Mouse (Mus musculus) adrenal gland, postnatal 4 days (tissue): ENCODE data around the gene Ccnd3. TPM values are rescaled to one million over a fixed set of nuclear protein-coding genes. Genes with fewer than 3 reads are reported as not detected.

Source experiments
- DNase-seq, 2 experiments: peaks; one replicate each; pipeline ENCODE4 v3.0.0; 2021 to 2022; ENCODE audit warnings: low spot score in 2 of 2, mixed read lengths in 2 of 2
- total RNA-seq, 2 experiments: library from RNA; stranded (reverse); gene quantifications; 2 replicates each; pipeline ENCODE4 v1.2.3; 2021

Gene Ccnd3
- total RNA-seq, 2 experiments from 2014 or later = 198 to 200 TPM

GRCm38 (mm10) chr17:47512956-47513775 is 8.3 kb downstream of the Ccnd3 start:
- DNase-seq = no peak

DNA sequence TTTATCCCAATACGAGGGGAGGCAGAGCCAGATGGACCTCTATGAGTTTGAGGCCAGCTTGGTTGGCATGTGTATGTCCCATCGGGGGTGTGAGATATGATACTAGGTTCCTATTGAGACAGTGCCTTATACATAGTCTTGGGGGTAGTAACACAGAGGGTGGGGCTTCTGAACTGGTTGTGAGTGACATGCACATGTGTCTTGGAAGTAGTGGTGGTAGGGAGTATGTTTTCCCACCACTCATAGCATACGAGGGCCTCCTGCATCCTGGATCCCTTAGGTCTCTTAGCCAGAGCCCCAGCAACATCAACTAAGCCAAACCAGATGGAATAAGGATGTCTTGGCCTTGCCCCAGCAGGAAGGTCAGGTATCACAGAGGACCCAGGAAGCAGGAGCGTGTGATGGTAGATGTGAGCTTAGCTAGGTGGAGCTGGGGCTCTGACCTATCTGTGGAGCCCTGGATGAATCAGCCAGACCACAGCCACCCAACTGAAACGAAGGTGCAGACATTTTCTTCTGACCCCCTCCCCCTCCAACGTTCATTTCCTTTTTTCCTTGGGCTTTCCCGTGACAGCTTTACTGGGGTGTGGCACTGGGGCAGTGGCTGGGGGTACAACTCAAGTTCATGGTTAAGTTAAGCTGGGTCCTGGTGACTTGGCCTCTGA is 10.5 kb downstream of the Ccnd3 start:
- DNase-seq = no peak

DNA sequence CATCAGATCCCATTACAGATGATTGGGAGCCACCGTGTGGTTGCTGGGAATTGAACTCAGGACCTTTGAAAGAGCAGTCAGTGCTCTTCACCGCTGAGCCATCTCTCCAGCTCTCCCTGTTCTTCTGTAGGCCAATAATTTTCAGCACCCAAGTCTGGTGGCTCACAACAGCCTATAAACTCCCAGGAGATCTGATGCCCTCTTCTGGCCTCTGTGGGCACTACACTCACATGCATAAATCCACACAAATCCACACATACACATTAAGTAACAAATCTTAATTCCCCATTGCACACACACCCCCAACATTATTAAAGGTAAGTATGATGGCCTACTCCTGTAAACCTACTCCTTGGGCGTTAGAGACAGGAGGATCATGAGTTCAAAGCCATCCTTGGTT is 11.4 kb downstream of the Ccnd3 start:
- DNase-seq = no peak

GRCm38 (mm10) chr17:47518205-47518604 is 13.4 kb downstream of the Ccnd3 start:
- no peak for DNase-seq

DNA sequence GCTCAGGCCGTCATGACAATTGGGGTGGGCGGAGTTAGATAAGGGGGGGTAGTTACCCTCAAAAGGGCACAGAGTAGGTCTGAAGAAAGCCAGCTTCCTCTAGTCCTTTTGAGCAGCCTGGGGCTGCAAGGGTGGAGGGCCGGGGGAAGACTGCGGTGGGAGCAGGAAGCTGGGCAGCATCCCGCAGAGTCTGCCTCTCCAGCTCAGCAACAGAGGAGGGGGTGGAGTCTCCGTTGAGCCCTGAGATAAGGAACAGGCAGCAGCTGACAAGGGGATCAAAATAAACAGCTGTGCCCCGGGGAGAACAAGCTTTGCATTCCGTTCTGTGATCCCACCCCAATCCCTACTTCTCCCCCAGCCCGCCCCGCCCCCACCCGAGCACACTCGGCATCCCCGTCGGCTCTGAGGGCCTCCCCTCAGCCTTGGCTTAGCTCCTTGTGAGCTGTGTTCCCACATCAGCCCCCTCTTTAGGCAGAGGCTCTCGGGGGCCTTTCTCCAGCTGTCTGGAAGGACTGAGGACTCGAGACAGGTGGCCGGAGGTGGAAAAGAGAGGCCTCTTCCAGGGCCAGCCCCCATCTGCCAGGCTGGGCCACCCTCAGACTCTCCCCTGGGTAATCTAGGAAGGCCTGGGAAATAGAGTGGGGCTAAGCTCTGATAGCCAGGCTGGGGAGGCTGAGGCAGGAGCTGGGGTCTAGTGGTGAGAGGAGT is 16.9 kb downstream of the Ccnd3 start:
- DNase-seq = no peak

DNA sequence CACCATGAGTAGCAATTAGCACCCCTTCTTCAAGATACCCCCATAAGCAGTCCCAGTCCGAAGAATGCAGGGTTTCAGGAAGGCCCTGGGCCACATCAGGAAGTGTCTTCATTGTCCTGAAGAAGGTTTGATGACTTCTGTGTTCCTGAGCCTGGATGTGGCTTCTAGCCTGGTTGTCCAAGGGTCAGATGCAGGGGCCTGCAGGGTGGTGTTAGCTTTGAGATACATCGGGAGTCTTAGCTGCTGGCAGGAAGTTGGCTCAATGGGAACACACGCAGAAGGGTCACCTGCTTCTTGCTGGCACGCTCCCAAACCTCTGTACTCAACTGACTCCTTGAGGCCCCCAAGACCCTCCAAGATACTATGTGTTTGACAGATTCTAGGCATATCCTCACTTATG is 17.7 kb downstream of the Ccnd3 start:
- no peak for DNase-seq

GRCm38 (mm10) chr17:47523211-47523682 is 18.4 kb downstream of the Ccnd3 start:
- DNase-seq = no peak

DNA sequence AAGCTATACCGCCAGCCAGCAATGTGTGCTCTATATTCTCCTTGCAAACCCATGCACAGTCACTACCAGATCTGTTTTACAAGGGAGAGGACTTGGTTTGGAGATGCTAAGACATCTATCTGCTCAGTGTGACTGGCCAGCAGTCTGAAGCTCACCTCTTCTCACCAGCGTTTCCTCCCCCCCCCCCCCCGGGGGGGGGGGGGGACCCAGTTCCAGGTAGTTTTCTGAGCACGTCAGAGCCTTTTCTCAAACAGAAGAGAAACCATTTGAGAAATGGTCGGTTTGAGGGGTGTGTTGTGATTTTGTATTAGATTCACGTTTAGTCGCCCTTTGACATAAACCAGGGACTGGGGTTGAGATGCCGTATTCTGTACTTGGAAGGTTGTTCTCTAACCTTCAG is 19.2 kb downstream of the Ccnd3 start:
- DNase-seq = no peak

- DNase-seq = no peak
Measured at GRCm38 (mm10) chr17:47524991-47525390, 20.1 kb downstream of the Ccnd3 start.

DNA sequence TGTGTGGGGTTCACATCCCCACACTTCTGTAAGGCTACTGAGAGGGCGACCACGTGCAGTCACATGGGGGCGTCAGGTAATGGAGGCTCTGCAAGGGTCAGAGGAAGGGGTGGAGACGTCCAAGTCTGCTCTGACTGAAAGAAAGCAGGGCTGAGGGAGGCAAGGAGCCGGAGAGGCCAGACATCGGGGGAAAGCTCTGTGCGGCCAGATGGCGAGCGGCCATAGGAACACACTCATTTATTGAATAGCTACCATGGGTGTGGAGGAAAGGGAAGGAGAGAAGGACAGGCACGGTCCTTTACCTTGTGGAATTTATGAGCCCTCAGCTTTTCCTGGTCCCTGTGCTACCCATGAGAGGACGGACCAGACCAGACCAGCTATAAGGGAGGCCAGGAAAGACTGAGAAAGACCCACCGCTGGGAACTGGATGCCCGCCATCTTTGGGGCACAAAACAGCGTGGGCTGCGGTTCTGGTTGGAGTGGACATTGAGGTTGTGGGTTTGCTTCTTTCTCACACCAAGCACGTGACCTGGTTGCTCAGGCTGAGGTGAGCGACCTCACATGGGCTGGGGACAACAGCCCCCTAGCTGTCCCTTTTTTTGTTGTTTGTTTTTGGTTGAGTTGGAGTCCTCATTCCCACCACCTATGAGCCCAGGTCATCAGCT is 22.1 kb downstream of the Ccnd3 start:
- no peak for DNase-seq

DNA sequence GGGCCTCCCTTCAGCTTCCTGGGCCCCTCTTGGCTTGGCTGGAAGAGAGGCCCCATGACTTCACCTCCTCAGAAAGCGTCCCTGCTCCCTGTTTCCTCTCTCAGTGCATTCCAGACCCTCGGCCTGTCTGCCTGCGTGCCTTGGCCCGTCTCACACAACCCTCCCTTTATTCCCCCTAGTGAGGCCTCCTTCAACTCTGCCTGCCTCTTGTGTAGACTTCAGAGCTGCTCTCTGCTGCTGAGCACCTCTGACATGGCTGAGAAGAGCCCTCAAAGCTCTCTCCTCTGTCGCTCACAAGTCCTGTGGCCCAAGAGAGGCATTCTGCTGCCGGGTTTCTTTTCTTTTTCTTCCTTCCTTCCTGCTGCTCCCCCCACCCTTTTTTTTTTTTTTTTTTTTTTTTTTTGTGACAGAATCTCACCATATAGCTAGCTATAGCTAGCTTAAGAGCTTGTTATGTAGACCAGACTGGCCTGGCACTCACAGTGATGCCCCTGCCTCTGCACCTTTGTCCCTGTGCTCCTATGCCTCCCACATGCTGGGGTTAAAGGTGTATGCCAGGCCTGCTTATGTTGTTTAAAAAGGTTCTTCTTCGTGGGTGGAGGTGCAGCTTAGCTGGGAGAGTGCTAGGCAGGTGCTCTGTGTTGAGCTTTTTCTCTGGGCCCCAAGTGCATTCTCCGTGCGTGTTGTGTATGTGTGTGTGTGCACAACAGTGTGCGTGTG is 22.9 kb downstream of the Ccnd3 start:
- no peak for DNase-seq

GRCm38 (mm10) chr17:47528919-47529318 is 24.1 kb downstream of the Ccnd3 start:
- DNase-seq = no peak

DNA sequence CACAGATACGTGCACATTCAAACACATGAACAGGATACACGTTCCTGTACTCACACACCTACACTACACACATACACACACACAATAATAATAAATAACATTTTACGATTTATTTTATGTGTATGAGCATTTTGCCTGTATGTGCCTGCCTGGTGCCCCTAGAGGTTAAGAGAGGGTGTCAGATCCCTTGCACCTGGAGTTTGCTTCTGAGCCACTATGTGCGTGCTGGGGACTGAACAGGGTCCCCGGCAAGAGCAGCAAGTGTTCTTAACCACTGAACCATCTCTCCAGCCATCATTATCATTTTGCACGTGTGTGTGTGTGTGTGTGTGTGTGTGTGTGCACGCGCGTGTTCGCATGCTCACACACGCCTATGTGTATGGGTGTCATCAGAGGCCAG is 24.7 kb downstream of the Ccnd3 start:
- no peak for DNase-seq

DNA sequence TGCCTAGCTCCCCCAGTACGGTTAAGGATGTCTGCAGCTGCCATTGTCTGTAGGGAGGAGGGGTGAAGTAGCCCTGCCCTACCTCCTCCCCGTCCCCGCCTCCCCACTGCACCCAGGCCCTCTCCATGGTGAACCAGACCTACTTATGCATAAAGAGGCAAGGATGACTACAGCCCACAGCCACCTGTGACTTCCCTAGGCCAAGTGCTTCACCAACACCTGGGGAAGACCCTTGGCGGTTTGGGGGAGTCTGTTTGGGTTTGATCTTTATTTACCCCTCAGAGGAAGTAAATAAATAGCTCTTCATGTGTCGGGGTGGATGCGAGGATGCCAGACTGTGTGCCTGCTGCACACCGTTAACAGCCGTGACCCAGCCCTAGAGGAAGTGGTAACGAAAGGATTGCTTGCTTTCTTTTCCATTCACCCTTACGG is 26.6 kb downstream of the Ccnd3 start:
- DNase-seq = no peak

DNA sequence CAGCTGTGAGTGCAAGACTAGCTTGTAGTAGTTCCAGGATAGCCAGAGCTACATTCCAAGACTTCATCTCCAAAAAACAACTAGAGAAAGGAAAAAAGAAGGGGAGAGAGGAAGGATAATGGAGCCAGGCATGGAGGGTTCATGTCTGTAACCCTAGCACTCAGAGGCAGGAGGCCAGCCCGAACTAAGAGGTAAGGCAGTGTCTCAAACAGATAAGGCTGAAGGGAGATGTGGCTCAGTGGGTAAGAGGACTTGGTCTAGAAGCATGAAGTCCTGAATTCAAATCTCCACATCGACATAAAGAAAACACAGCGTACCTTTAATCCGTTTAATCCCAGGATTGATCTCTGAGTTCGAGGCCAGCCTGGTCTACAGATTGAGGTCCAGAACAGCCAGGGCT is 27.5 kb downstream of the Ccnd3 start:
- DNase-seq = no peak

DNA sequence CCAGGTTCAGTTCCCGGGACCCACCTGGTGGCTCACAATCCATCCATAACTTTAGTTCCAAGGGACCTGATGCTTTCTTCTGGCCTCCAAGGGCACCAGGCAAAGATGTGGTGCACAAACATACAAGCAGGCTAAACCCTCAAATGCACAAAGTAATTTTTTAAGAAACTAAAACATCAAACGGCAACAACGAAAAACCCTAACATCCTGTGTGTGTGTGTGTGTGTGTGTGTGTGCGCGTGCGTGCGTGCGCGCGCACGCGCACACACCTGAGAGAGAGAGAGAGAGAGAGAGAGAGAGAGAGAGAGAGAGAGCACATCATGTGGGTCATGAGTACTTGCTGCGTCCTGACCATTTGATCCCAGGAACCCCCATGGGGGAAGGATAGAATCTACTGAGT is 28.8 kb downstream of the Ccnd3 start:
- no peak for DNase-seq

DNA sequence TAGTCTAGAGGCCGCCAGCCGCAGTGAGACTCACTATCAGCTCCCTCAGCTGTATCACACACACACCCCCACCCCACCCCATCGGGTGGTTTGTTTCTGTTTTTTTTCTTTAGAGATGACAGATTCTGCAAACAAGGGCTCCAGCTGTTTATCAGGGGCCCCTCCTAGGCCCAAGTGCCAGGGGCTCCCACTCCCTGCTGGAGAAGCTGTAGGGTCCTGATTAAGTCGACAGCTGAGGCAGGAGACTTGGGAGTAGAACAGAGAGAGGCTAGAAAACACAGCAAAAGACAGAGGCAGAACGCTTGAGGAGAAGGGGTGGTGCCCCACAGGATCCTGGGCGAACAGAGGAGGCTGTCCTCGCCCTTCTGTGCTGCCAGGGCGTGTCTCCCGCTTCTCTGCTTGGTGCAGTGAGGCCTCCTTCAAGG is 31.0 kb downstream of the Ccnd3 start:
- no peak for DNase-seq

GRCm38 (mm10) chr17:47538049-47538448 is 33.2 kb downstream of the Ccnd3 start:
- DNase-seq = no peak

GRCm38 (mm10) chr17:47539128-47539527 is 34.3 kb downstream of the Ccnd3 start:
- DNase-seq = no peak

- DNase-seq = no peak
Measured at GRCm38 (mm10) chr17:47542061-47542460, 37.2 kb downstream of the Ccnd3 start.
